Comparison of ENCODE assay signal across 11 mouse cellular contexts in genomic region chr16:42897125-42897693, GRCm38 (mm10). TPM values are rescaled to one million over a fixed set of nuclear protein-coding genes. Genes with fewer than 3 reads are reported as not detected.
DNase-seq lines count a peak whose midpoint lies in the region; ATAC-seq lines count a peak whose summit lies in the region.
"Had no signal": no experiment of that assay in that cellular context is flagged by ENCODE, and none has a peak within 500 bp of the region (broad histone marks: within the 10 kb centered on the region; RNA-seq: fewer than 3 reads in every experiment).

No protein-coding gene starts in this region.

- 81% methylated on average over 3 of the region's 3 CpGs for WGBS in kidney, embryonic 14.5 days

- no peak overlapping the region for H3K4me3 ChIP-seq in kidney, embryonic 14.5 days (ENCODE audit: low read length)
- H3K4me3 ChIP-seq: heart, embryonic 15.5 days; limb, embryonic 13.5 days had no signal

- no peaks in the 10 kb centered on the region for H3K36me3 ChIP-seq in kidney, embryonic 14.5 days (ENCODE audit: control insufficient read depth, insufficient read depth, low read length)
- H3K36me3 ChIP-seq: heart, embryonic 15.5 days; limb, embryonic 13.5 days had no signal

- ATAC-seq in kidney, embryonic 14.5 days (ENCODE audit: low FRiP score, low TSS enrichment), result no peak
- ATAC-seq in granulocyte monocyte progenitor cell, adult 5-6 weeks (replicated peaks; ENCODE audit: poor library complexity, severe bottlenecking), result peak; percentile 96

- no peak overlapping the region for H3K4me2 ChIP-seq in kidney, embryonic 14.5 days (replicated peaks; ENCODE audit: low read depth, low read length)
- H3K4me2 ChIP-seq: heart, embryonic 15.5 days; limb, embryonic 13.5 days had no signal

- H3K27me3 ChIP-seq in kidney, embryonic 14.5 days (ENCODE audit: control insufficient read depth, insufficient read depth, low read length), result no peaks in the 10 kb centered on the region
- H3K27me3 ChIP-seq: heart, embryonic 15.5 days; limb, embryonic 13.5 days had no signal

- peak; percentile 24 for DNase-seq in cerebellum, adult 8-10 months
- no peak for DNase-seq in cerebellum, postnatal 36 days
- DNase-seq in kidney, adult 18-20 months, result peak; percentile 50
- DNase-seq in A20 (ENCODE audit: low read depth, low spot score), result peak; percentile 37
- no peak for DNase-seq in urinary bladder, postnatal 4 days (ENCODE audit: low spot score in 2 of 2)
- no peak for DNase-seq in c-Kit-positive CD71-positive TER-119-positive erythroid progenitor cells, embryonic 14.5 days (ENCODE audit: low spot score)
- DNase-seq: thymus, adult 2 months had no signal

- H3K27ac ChIP-seq in kidney, embryonic 14.5 days (ENCODE audit: low read depth, low read length), result no peak overlapping the region
- H3K27ac ChIP-seq: heart, embryonic 15.5 days; limb, embryonic 13.5 days had no signal

- no peak overlapping the region for H3K9ac ChIP-seq in kidney, embryonic 14.5 days (ENCODE audit: low read depth, low read length)
- H3K9ac ChIP-seq: heart, embryonic 15.5 days; limb, embryonic 13.5 days had no signal

- H3K4me1 ChIP-seq in kidney, embryonic 14.5 days (ENCODE audit: control insufficient read depth, insufficient read depth, low read length), result no peaks in the 10 kb centered on the region
- H3K4me1 ChIP-seq: heart, embryonic 15.5 days; limb, embryonic 13.5 days had no signal

- H3K9me3 ChIP-seq in kidney, embryonic 14.5 days (ENCODE audit: control insufficient read depth, low read length), result no peaks in the 10 kb centered on the region
- H3K9me3 ChIP-seq: heart, embryonic 15.5 days; limb, embryonic 13.5 days had no signal

RNA-seq across cellular contexts. Expression of gene Zbtb20, which starts 21.5 kb away (rescaled TPM):
- polyA plus RNA-seq in kidney, embryonic 14.5 days (2014; fragmentation: Nextera tagmentation; extraction: Ambion mirVana), result 43.3 and 44.5 TPM in 2 replicates
- total RNA-seq in granulocyte monocyte progenitor cell, adult 5-6 weeks (2014; fragmentation: Nextera tagmentation), result 20.4 and 22.0 TPM in 2 replicates
- 6.7 and 11.7 TPM in 2 replicates for total RNA-seq in granulocyte monocyte progenitor cell, adult 5-6 weeks (2017)

Comparison
In these comparisons a context has a peak if more than half of its experiments do, and no peak if none do; other contexts are left out.
1. DNase-seq: peak in cerebellum, adult 8-10 months (single experiment), kidney, adult 18-20 months (single experiment) and A20 (single experiment); none in cerebellum, postnatal 36 days (0 of 2), urinary bladder, postnatal 4 days (0 of 2) and c-Kit-positive CD71-positive TER-119-positive erythroid progenitor cells, embryonic 14.5 days (single experiment).